Mouse (Mus musculus): ENCODE measurements at regions not wholly inside any gene's neighbourhood (a gene's known extent, or its start where the extent isn't known, plus 50 kb on each side); places are given as distances from the start of the nearest gene placed in this dataset.

DNA sequence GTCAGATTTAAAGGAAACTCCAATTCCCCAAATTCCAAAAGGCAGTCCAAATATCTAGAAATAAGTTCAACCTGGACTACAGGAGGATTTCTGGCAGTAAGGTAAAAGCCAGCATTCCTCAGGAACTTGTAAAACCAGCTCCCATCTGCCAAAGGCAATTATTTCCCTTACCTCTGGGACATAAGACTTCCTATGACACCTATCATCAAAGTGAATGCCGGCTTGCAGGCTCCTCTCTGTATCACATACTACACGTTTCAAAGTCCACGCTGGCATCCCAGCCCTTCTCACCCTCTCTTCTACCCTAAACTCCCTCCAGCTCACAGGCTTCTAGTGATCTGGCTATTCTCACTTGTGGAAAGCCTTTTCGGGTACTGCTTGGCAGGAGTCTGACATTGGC, 77.5 kb upstream of the Cul1 start:
- no peak for TF ChIP-seq CTCF (IDR thresholded peaks at IDR 0.05; ENCODE audit: low read depth, low read length)
- TF ChIP-seq POLR2A (IDR thresholded peaks at IDR 0.05; ENCODE audit: extremely low read depth, insufficient read depth, low read length): no peak
